Mouse (Mus musculus): Measurements from ENCODE around the gene Map7d1.

DNA sequence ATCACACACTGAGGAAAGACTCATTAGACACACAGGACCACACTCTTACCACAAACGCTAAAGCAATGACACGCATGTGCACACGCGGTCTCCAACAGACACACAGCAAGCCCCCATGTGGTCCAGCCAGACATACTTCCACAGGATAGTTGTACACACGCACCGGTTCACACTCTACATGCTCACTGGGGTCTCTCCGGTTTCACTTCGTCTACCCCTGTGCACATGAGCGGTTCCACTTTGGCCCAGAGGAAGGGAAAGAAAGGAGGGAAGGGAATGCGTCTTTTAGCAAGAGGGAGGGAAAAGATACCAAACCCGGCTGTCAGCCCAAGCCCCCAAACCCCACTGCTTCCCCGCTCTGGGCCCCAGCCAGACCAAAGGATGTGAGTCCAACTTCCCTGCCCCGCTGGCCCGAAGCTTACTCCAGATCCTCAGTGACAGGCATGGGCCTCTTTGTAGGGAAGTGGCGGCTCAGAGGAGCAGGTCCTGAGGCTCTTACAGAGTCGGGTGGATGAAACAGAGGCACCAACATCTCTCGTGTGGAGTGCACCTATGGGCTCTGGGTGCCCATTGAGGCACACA, 32.0 kb upstream of the Map7d1 start:
- no peak for TF ChIP-seq FLI1 (IDR thresholded peaks at IDR 0.05; ENCODE audit: low read length)
- TF ChIP-seq GATA1 (IDR thresholded peaks at IDR 0.05; ENCODE audit: borderline replicate concordance, low read length): no peak
